Mouse (Mus musculus): Measurements from ENCODE around the gene Copz1.

- TF ChIP-seq CTCF (conservative IDR thresholded peaks at IDR 0.05 in 1 of 2, IDR thresholded peaks at IDR 0.05 in 1 of 2; ENCODE audit: low read depth in 2 of 2, low read length in 2 of 2) (no peak), MEF2A (IDR thresholded peaks at IDR 0.05; ENCODE audit: borderline replicate concordance, low read depth, low read length) (no peak), E2F4 (IDR thresholded peaks at IDR 0.05; ENCODE audit: insufficient replicate concordance, low read depth, low read length) (no peak), MAX (IDR thresholded peaks at IDR 0.05; ENCODE audit: low read length) (no peak), MAZ (IDR thresholded peaks at IDR 0.05; ENCODE audit: low read depth, low read length) (no peak), POLR2AphosphoS2 (IDR thresholded peaks at IDR 0.05; ENCODE audit: low read depth, low read length) (no peak), POLR2A (IDR thresholded peaks at IDR 0.05; ENCODE audit: low read depth, low read length) (no peak), RCOR1 (conservative IDR thresholded peaks at IDR 0.05; ENCODE audit: low read depth, low read length) (no peak), BHLHE40 (IDR thresholded peaks at IDR 0.05; ENCODE audit: low read depth, low read length) (no peak), TBP (conservative IDR thresholded peaks at IDR 0.05; ENCODE audit: low read depth, low read length) (no peak)
These were observed 31.6 kb downstream of the Copz1 start for GRCm38 (mm10) chr15:103303916-103304615.
